Mouse (Mus musculus): Measurements from ENCODE around the gene A630001G21Rik. TPM values are rescaled to one million over a fixed set of nuclear protein-coding genes. Genes with fewer than 3 reads are reported as not detected.

A630001G21Rik gene
- total RNA-seq, 2 experiments from 2014 or later = 0.56 to 0.86 TPM

- DNase-seq = peak; percentile 17 to 52
Measured at GRCm38 (mm10) chr1:85735463-85736123, 42.9 kb downstream of the A630001G21Rik start.

GRCm38 (mm10) chr1:85734511-85734910 is 43.9 kb downstream of the A630001G21Rik start:
- no peak for DNase-seq

GRCm38 (mm10) chr1:85732581-85732980 is 45.9 kb downstream of the A630001G21Rik start:
- DNase-seq = no peak

GRCm38 (mm10) chr1:85730471-85730870 is 48.0 kb downstream of the A630001G21Rik start:
- DNase-seq = no peak

- DNase-seq = no peak
Measured at GRCm38 (mm10) chr1:85720220-85720893, 58.1 kb downstream of the A630001G21Rik start.

GRCm38 (mm10) chr1:85719049-85719448 is 59.4 kb downstream of the A630001G21Rik start:
- DNase-seq = no peak

- no peak for DNase-seq
Measured at GRCm38 (mm10) chr1:85716447-85717027, 61.9 kb downstream of the A630001G21Rik start.

GRCm38 (mm10) chr1:85714501-85714900 is 63.9 kb downstream of the A630001G21Rik start:
- no peak for DNase-seq

- no peak for DNase-seq
Measured at GRCm38 (mm10) chr1:85706754-85707153, 71.7 kb downstream of the A630001G21Rik start.

GRCm38 (mm10) chr1:85705552-85705951 is 72.9 kb downstream of the A630001G21Rik start:
- DNase-seq = no peak

- DNase-seq = peak; percentile 59 to 83
Measured at GRCm38 (mm10) chr1:85703245-85704186, 74.9 kb downstream of the A630001G21Rik start.

GRCm38 (mm10) chr1:85702531-85702930 is 75.9 kb downstream of the A630001G21Rik start:
- no peak for DNase-seq

- DNase-seq = no peak
Measured at GRCm38 (mm10) chr1:85697721-85698493, 80.5 kb downstream of the A630001G21Rik start.

GRCm38 (mm10) chr1:85695646-85696045 is 82.8 kb downstream of the A630001G21Rik start:
- DNase-seq = no peak

GRCm38 (mm10) chr1:85693280-85693679 is 85.2 kb downstream of the A630001G21Rik start:
- DNase-seq = no peak

- peak; percentile 55 to 62 for DNase-seq
Measured at GRCm38 (mm10) chr1:85692281-85692680, 86.2 kb downstream of the A630001G21Rik start.

GRCm38 (mm10) chr1:85690544-85690943 is 87.9 kb downstream of the A630001G21Rik start:
- DNase-seq = no peak

- no peak for DNase-seq
Measured at GRCm38 (mm10) chr1:85687346-85687745, 91.1 kb downstream of the A630001G21Rik start.

GRCm38 (mm10) chr1:85686666-85687065 is 91.8 kb downstream of the A630001G21Rik start:
- no peak for DNase-seq

GRCm38 (mm10) chr1:85680226-85680625 is 98.2 kb downstream of the A630001G21Rik start:
- DNase-seq = peak in 1 of 2 experiments; percentile 24
